8 mouse cellular contexts compared by ENCODE assay signal in genomic region chr4:116053399-116053961, GRCm38 (mm10). TPM values are rescaled to one million over a fixed set of nuclear protein-coding genes. Genes with fewer than 3 reads are reported as not detected.
DNase-seq lines count a peak whose midpoint lies in the region; ATAC-seq and TF ChIP-seq lines count a peak whose summit lies in the region.

TSS of gene Nsun4 (minus strand) at chr4:116053876.

- H3K4me3 ChIP-seq in CH12.LX (replicated peaks in 1 of 3; ENCODE audit: low read depth in 2 of 3, low read length in 2 of 3, poor library complexity in 1 of 3), result peak within 1 kb of the TSS; percentile 67 to 78 (median 77)
- peak within 1 kb of the TSS; percentile 52 for H3K4me3 ChIP-seq in forebrain, embryonic 11.5 days (ENCODE audit: low read depth, low read length)
- H3K4me3 ChIP-seq in heart, embryonic 16.5 days (ENCODE audit: low read length), result peak within 1 kb of the TSS; percentile 72
- H3K4me3 ChIP-seq in liver, embryonic 15.5 days (replicated peaks), result peak within 1 kb of the TSS; percentile 72
- peak within 1 kb of the TSS; percentile 46 for H3K4me3 ChIP-seq in neural tube, embryonic 12.5 days

- ATAC-seq in forebrain, embryonic 11.5 days (replicated peaks; ENCODE audit: low FRiP score), result peak; percentile 94
- peak; percentile 92 for ATAC-seq in heart, embryonic 16.5 days (replicated peaks; ENCODE audit: extremely low read depth, insufficient read depth, low FRiP score)
- peak; percentile 92 for ATAC-seq in liver, embryonic 15.5 days (ENCODE audit: insufficient read depth)
- peak; percentile 93 for ATAC-seq in neural tube, embryonic 12.5 days (ENCODE audit: low FRiP score, low read depth)

- under 1% methylated on average over 35 of the region's 35 CpGs for WGBS in forebrain, embryonic 11.5 days
- WGBS in heart, embryonic 16.5 days, result under 1% methylated on average over 35 of the region's 35 CpGs
- WGBS in liver, embryonic 15.5 days (ENCODE audit: insufficient replicate concordance), result under 1% methylated on average over 35 of the region's 35 CpGs
- WGBS in neural tube, embryonic 12.5 days, result under 1% methylated on average over 35 of the region's 35 CpGs

- H3K27me3 ChIP-seq in CH12.LX (replicated peaks), result no peaks in the 10 kb centered on the region
- H3K27me3 ChIP-seq in forebrain, embryonic 11.5 days (ENCODE audit: control insufficient read depth, insufficient read depth, low read length), result no peaks in the 10 kb centered on the region
- H3K27me3 ChIP-seq in heart, embryonic 16.5 days (ENCODE audit: control insufficient read depth, insufficient read depth, low read length), result no peaks in the 10 kb centered on the region
- H3K27me3 ChIP-seq in liver, embryonic 15.5 days, result no peaks in the 10 kb centered on the region
- no peaks in the 10 kb centered on the region for H3K27me3 ChIP-seq in neural tube, embryonic 12.5 days (replicated peaks)

- peak; percentile 96 for DNase-seq in CH12.LX (ENCODE audit: extremely low read depth)
- peak; percentile 92 for DNase-seq in c-Kit-positive CD71-positive TER-119-negative erythroid progenitor cells, embryonic 14.5 days (ENCODE audit: low read depth)
- peak; percentile 92 for DNase-seq in forebrain, embryonic 11.5 days (ENCODE audit: low spot score)
- DNase-seq in kidney, postnatal 36 days, result peak; percentile 94
- DNase-seq in telencephalon, adult 2 months (ENCODE audit: low read depth, low spot score), result peak; percentile 94

- H3K4me2 ChIP-seq in CH12.LX (ENCODE audit: insufficient read depth, low read depth, poor library complexity, severe bottlenecking), result peak within 1 kb of the TSS; percentile 92
- H3K4me2 ChIP-seq in forebrain, embryonic 11.5 days (ENCODE audit: low read depth, low read length, severe bottlenecking), result peak within 1 kb of the TSS; percentile 88
- peak within 1 kb of the TSS; percentile 97 for H3K4me2 ChIP-seq in heart, embryonic 16.5 days (ENCODE audit: low read depth, low read length)
- peak within 1 kb of the TSS; percentile 95 for H3K4me2 ChIP-seq in liver, embryonic 15.5 days
- H3K4me2 ChIP-seq in neural tube, embryonic 12.5 days (replicated peaks), result peak within 1 kb of the TSS; percentile 82

- TF ChIP-seq RAD21 in CH12.LX (IDR thresholded peaks at IDR 0.05; ENCODE audit: low read depth, low read length), result no peak

- H3K9me3 ChIP-seq in CH12.LX (replicated peaks; ENCODE audit: low read length), result no peaks in the 10 kb centered on the region
- no peaks in the 10 kb centered on the region for H3K9me3 ChIP-seq in forebrain, embryonic 11.5 days (ENCODE audit: control insufficient read depth, low read length)
- H3K9me3 ChIP-seq in heart, embryonic 16.5 days (replicated peaks; ENCODE audit: control insufficient read depth, low read length), result no peaks in the 10 kb centered on the region
- no peaks in the 10 kb centered on the region for H3K9me3 ChIP-seq in liver, embryonic 15.5 days (replicated peaks)
- H3K9me3 ChIP-seq in neural tube, embryonic 12.5 days, result no peaks in the 10 kb centered on the region

- peaks cover 3 to 40% of the 10 kb centered on the region in 2 experiments; a peak in 2 of 4 replicates for H3K4me1 ChIP-seq in CH12.LX (ENCODE audit: control insufficient read depth in 1 of 2, insufficient read depth in 2 of 2)
- no peaks in the 10 kb centered on the region; the same call in 1 of the 2 replicates for H3K4me1 ChIP-seq in forebrain, embryonic 11.5 days (replicated peaks; ENCODE audit: control insufficient read depth, insufficient read depth, low read length)
- peaks cover 11% of the 10 kb centered on the region for H3K4me1 ChIP-seq in heart, embryonic 16.5 days (ENCODE audit: control insufficient read depth, insufficient read depth, low read length)
- peaks cover 24% of the 10 kb centered on the region for H3K4me1 ChIP-seq in liver, embryonic 15.5 days (replicated peaks)
- peaks cover 10% of the 10 kb centered on the region; the same call in 1 of the 2 replicates for H3K4me1 ChIP-seq in neural tube, embryonic 12.5 days

- TF ChIP-seq POLR2A in CH12.LX (IDR thresholded peaks at IDR 0.05; ENCODE audit: low read depth, low read length), result peak; percentile 99

- peaks cover 4 to 32% of the 10 kb centered on the region in 2 experiments for H3K36me3 ChIP-seq in CH12.LX (replicated peaks in 1 of 2; ENCODE audit: control insufficient read depth in 1 of 2, insufficient read depth in 1 of 2, low read length in 1 of 2)
- no peaks in the 10 kb centered on the region for H3K36me3 ChIP-seq in forebrain, embryonic 11.5 days (ENCODE audit: control insufficient read depth, insufficient read depth, low read length)
- no peaks in the 10 kb centered on the region for H3K36me3 ChIP-seq in heart, embryonic 16.5 days (ENCODE audit: control insufficient read depth, insufficient read depth)
- H3K36me3 ChIP-seq in liver, embryonic 15.5 days (replicated peaks), result no peaks in the 10 kb centered on the region
- no peaks in the 10 kb centered on the region for H3K36me3 ChIP-seq in neural tube, embryonic 12.5 days

- no peak for TF ChIP-seq CTCF in CH12.LX (conservative IDR thresholded peaks at IDR 0.05 in 1 of 2, IDR thresholded peaks at IDR 0.05 in 1 of 2; ENCODE audit: low read depth in 2 of 2, low read length in 2 of 2)

- peak within 1 kb of the TSS; percentile 93 for H3K9ac ChIP-seq in CH12.LX (ENCODE audit: insufficient read depth, low read depth)
- H3K9ac ChIP-seq in forebrain, embryonic 11.5 days (ENCODE audit: low read length), result peak within 1 kb of the TSS; percentile 58
- H3K9ac ChIP-seq in heart, embryonic 16.5 days (ENCODE audit: low read length), result peak within 1 kb of the TSS; percentile 81
- H3K9ac ChIP-seq in liver, embryonic 15.5 days, result peak within 1 kb of the TSS; percentile 63
- peak within 1 kb of the TSS; percentile 52 for H3K9ac ChIP-seq in neural tube, embryonic 12.5 days

- peak within 1 kb of the TSS; percentile 94 for H3K27ac ChIP-seq in CH12.LX (ENCODE audit: insufficient read depth, low read depth)
- H3K27ac ChIP-seq in forebrain, embryonic 11.5 days (ENCODE audit: low read depth, low read length), result peak within 1 kb of the TSS; percentile 86
- H3K27ac ChIP-seq in heart, embryonic 16.5 days (ENCODE audit: low read length), result peak within 1 kb of the TSS; percentile 97
- peak within 1 kb of the TSS; percentile 95 for H3K27ac ChIP-seq in liver, embryonic 15.5 days (replicated peaks)
- H3K27ac ChIP-seq in neural tube, embryonic 12.5 days, result peak within 1 kb of the TSS; percentile 48

- TF ChIP-seq EP300 in CH12.LX (IDR thresholded peaks at IDR 0.05; ENCODE audit: low read length), result no peak

- dilution Hi-C loops in CH12.LX (cut with MboI; ENCODE audit: extremely low pct_ligation_motif_present, extremely low pct_unique_long_range_greater_than_20kb, low sequenced_read_pairs), result no loop called here

- in situ Hi-C loops in CH12.LX (cut with MboI; ENCODE audit: low pct_ligation_motif_present, low pct_unique_long_range_greater_than_20kb, low sequenced_read_pairs), result no loop called here

- H3K79me2 ChIP-seq in CH12.LX (replicated peaks; ENCODE audit: control insufficient read depth, extremely low read depth, insufficient read depth, poor library complexity, severe bottlenecking), result no peaks in the 10 kb centered on the region; the same call in 1 of the 2 replicates

TF ChIP-seq in CH12.LX, 34 proteins besides CTCF, POLR2A, EP300 and RAD21 (continues in another document):
- no peak for TF ChIP-seq USF2 (conservative IDR thresholded peaks at IDR 0.05; ENCODE audit: low read depth, low read length)
- TF ChIP-seq CHD2 (IDR thresholded peaks at IDR 0.05; ENCODE audit: low read length), result peak; percentile 74; the same call in 1 of the 2 replicates
- peak; percentile 63 for TF ChIP-seq ETS1 (conservative IDR thresholded peaks at IDR 0.05; ENCODE audit: low read depth, low read length)
- TF ChIP-seq UBTF (IDR thresholded peaks at IDR 0.05; ENCODE audit: low read depth, low read length), result no peak
- peak; percentile 96 for TF ChIP-seq ZMIZ1 (IDR thresholded peaks at IDR 0.05; ENCODE audit: low read depth, low read length)
- TF ChIP-seq KAT2A (IDR thresholded peaks at IDR 0.05; ENCODE audit: insufficient replicate concordance, low read length), result 0 out of 2 replicates have a peak, but pooled peaks have one; percentile 46
- TF ChIP-seq GABPA (IDR thresholded peaks at IDR 0.05; ENCODE audit: insufficient replicate concordance, low read depth, low read length), result peak; percentile 85
- TF ChIP-seq TBP (conservative IDR thresholded peaks at IDR 0.05; ENCODE audit: low read depth, low read length), result peak; percentile 97
- no peak for TF ChIP-seq USF1 (IDR thresholded peaks at IDR 0.05; ENCODE audit: low read depth, low read length)
- no peak for TF ChIP-seq JUN (IDR thresholded peaks at IDR 0.05; ENCODE audit: insufficient read depth, low read depth, low read length)
- peak; percentile 99 for TF ChIP-seq NELFE (IDR thresholded peaks at IDR 0.05; ENCODE audit: low read depth, low read length)
- TF ChIP-seq PAX5 (IDR thresholded peaks at IDR 0.05; ENCODE audit: low read length), result no peak
- peak; percentile 77 for TF ChIP-seq HCFC1 (IDR thresholded peaks at IDR 0.05; ENCODE audit: low read depth, low read length)
- TF ChIP-seq E2F4 (IDR thresholded peaks at IDR 0.05; ENCODE audit: insufficient replicate concordance, low read depth, low read length), result no peak
- peak; percentile 91 for TF ChIP-seq TCF12 (IDR thresholded peaks at IDR 0.05; ENCODE audit: low read depth, low read length)
- 0 out of 2 replicates have a peak, but pooled peaks have one; percentile 18 for TF ChIP-seq MAFK (IDR thresholded peaks at IDR 0.05; ENCODE audit: insufficient replicate concordance, low read length)
- TF ChIP-seq ELF1 (IDR thresholded peaks at IDR 0.05; ENCODE audit: low read depth, low read length), result peak; percentile 68
- peak; percentile 88 for TF ChIP-seq MXI1 (IDR thresholded peaks at IDR 0.05; ENCODE audit: low read depth, low read length)
- TF ChIP-seq BHLHE40 (IDR thresholded peaks at IDR 0.05; ENCODE audit: low read depth, low read length), result peak; percentile 67
- TF ChIP-seq MEF2A (IDR thresholded peaks at IDR 0.05; ENCODE audit: borderline replicate concordance, low read depth, low read length), result peak; percentile 57
- TF ChIP-seq IRF4 (IDR thresholded peaks at IDR 0.05; ENCODE audit: low read depth, low read length), result no peak; the same call in 1 of the 2 replicates
- peak; percentile 69 for TF ChIP-seq MAZ (IDR thresholded peaks at IDR 0.05; ENCODE audit: low read depth, low read length)

RNA-seq across cellular contexts. Expression of gene Nsun4, which starts in this region (rescaled TPM):
- 19.9 and 20.5 TPM in 2 replicates for total RNA-seq in CH12.LX (2012; rRNA removed)
- total RNA-seq in CH12.LX (2014; rRNA removed), result 32.0 and 32.8 TPM in 2 replicates
- 18.6 and 20.5 TPM in 2 replicates for polyA plus RNA-seq in CH12.LX (2012; ENCODE audit: insufficient read length, low read depth)
- 16.4 and 17.4 TPM in 2 replicates for polyA plus RNA-seq in forebrain, embryonic 11.5 days (2014; fragmentation: Nextera tagmentation; extraction: Ambion mirVana)
- polyA plus RNA-seq in heart, embryonic 16.5 days (2015; fragmentation: Nextera tagmentation; extraction: Ambion mirVana), result 32.4 and 33.6 TPM in 2 replicates
- polyA plus RNA-seq in liver, embryonic 15.5 days (2015; fragmentation: Nextera tagmentation; extraction: Ambion mirVana), result 9.0 and 9.8 TPM in 2 replicates
- 16.2 and 19.7 TPM in 2 replicates for polyA plus RNA-seq in neural tube, embryonic 12.5 days (2016; fragmentation: Nextera tagmentation; extraction: Ambion mirVana)

Comparison
In these comparisons a context has a peak if more than half of its experiments do, and no peak if none do; other contexts are left out.
1. Peak in every context shown above with its lines: DNase-seq, ATAC-seq, H3K4me3 ChIP-seq and H3K27ac ChIP-seq.